Mouse (Mus musculus): ENCODE measurements around the gene Gm4498. TPM values are rescaled to one million over a fixed set of nuclear protein-coding genes. Genes with fewer than 3 reads are reported as not detected.
"Not testable (repeated sequence)": the region's sequence is repeated elsewhere in the genome, so short reads cannot be mapped to it uniquely, and the experiment has no call there.

The Gm4498 gene
- not detected for total RNA-seq (2021)

GRCm38 (mm10) chr7:20233728-20234127 lies at the start of gene Gm4498:
TSS of gene Gm4498 (minus strand) at chr7:20233828.
- DNase-seq (ENCODE audit: extremely low spot score in 1 of 2, low spot score in 1 of 2), result not testable (repeated sequence)

- DNase-seq (ENCODE audit: extremely low spot score in 1 of 2, low spot score in 1 of 2), result not testable (repeated sequence)
These were observed 29.1 kb upstream of the Gm4498 start, which contains the start of gene Gm5890 for GRCm38 (mm10) chr7:20262734-20263133. TSS of gene Gm5890 (minus strand) at chr7:20262834.

GRCm38 (mm10) chr7:20205507-20205906 lies 28.1 kb downstream of the Gm4498 start, which contains the start of gene Gm6164:
TSS of gene Gm6164 (minus strand) at chr7:20205607.
- DNase-seq (ENCODE audit: extremely low spot score in 1 of 2, low spot score in 1 of 2), result not testable (repeated sequence)

GRCm38 (mm10) chr7:20193410-20193809 lies 40.2 kb downstream of the Gm4498 start, which contains the start of gene Vmn1r95:
TSS of gene Vmn1r95 (plus strand) at chr7:20193710.
- not testable (repeated sequence) for DNase-seq (ENCODE audit: extremely low spot score in 1 of 2, low spot score in 1 of 2)

Other genes with a start within 250 kb of the Gm4498 start
- not detected for gene Nlrp9b, start 242.4 kb downstream of the Gm4498 start, total RNA-seq (2021)
- not detected for gene Vmn1r91, start 134.1 kb downstream of the Gm4498 start, total RNA-seq (2021)
- gene Gm16442, start 111.2 kb downstream of the Gm4498 start, total RNA-seq (2021), result not detected
- gene Vmn1r93, start 94.7 kb downstream of the Gm4498 start, total RNA-seq (2021), result not detected
- not detected for gene Vmn1r94, start 65.5 kb downstream of the Gm4498 start, total RNA-seq (2021)
- not detected for gene Vmn1r95, start 40.1 kb downstream of the Gm4498 start, total RNA-seq (2021)
- gene Gm6164, start 28.2 kb downstream of the Gm4498 start, total RNA-seq (2021), result not detected
- gene Gm5890, start 29.0 kb upstream of the Gm4498 start, total RNA-seq (2021), result not detected
- not detected for gene Gm4133, start 100.2 kb upstream of the Gm4498 start, total RNA-seq (2021)
- gene Gm5728, start 141.6 kb upstream of the Gm4498 start, total RNA-seq (2021), result not detected
- not detected for gene Vmn1r100, start 184.1 kb upstream of the Gm4498 start, total RNA-seq (2021)
- not detected for gene Vmn1r101, start 208.8 kb upstream of the Gm4498 start, total RNA-seq (2021)
- gene Gm10670, start 241.1 kb upstream of the Gm4498 start, total RNA-seq (2021), result not detected

Measured in layer of hippocampus, postnatal 25 days (tissue).